Mouse (Mus musculus) cerebellum, adult (tissue): ENCODE results near the gene Soga1.

ENCODE experiments used
- ATAC-seq: cut with Nextera tagmentation; 2 replicates; pipeline ENCODE4 v1.9.2; 2017; ENCODE audit warnings: mild to moderate bottlenecking, moderate library complexity, mixed read lengths; ENCODE audit not compliant: insufficient number of reproducible peaks, low FRiP score, low TSS enrichment

Soga1 gene

GRCm38 (mm10) chr2:157065879-157066226 is 13.2 kb downstream of the Soga1 start:
- ATAC-seq = no peak

DNA sequence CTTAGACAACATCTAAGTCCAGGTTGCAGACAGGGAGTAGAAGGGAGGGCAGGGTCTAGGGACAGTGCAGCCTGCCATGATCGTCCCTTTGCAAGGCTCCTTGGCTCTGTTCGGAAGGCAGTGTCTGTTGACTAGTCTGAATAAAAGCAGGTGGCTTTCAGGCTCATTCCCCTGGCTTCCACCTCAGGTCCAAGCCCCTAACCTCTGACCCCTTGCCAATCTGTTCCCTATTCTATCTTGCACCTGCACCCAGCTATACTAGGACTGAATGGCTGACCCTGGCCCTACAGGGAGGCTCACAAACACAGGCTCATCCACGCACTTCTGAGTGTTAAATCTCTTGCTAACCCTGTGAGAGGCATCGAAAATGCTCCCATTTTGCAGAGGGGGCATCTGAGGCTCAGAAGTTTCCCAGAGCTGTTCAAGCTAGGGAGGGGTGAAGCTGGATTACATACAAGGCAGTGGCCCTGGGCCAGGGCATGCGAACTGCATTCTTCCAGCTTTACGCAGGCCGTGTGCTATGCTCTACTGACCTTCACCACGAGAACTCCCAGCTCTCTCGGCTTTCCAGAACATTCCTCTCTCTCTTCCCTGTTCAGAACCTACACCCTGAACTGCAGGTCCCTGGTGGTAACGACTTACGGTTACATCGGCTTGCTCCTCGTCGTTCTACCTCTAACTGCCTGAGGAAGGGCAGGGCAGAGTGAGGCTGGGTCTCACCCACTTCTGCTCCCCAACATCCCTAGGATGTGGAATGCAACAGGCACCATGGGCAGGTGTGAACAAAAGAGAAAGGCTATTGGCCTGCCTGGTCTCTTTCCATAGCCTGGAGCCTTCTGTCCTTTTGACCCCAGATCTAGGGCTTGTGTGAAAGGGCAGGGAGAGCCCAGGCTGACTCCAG is 13.8 kb downstream of the Soga1 start:
- ATAC-seq = no peak

GRCm38 (mm10) chr2:157064136-157064535 is 14.9 kb downstream of the Soga1 start:
- ATAC-seq = no peak

- ATAC-seq = 0 out of 2 replicates have a peak, but pooled peaks have one; percentile 9
These were observed 15.8 kb downstream of the Soga1 start for GRCm38 (mm10) chr2:157063241-157063700.

GRCm38 (mm10) chr2:157060557-157061305 is 18.3 kb downstream of the Soga1 start:
- peak; percentile 73 for ATAC-seq

DNA sequence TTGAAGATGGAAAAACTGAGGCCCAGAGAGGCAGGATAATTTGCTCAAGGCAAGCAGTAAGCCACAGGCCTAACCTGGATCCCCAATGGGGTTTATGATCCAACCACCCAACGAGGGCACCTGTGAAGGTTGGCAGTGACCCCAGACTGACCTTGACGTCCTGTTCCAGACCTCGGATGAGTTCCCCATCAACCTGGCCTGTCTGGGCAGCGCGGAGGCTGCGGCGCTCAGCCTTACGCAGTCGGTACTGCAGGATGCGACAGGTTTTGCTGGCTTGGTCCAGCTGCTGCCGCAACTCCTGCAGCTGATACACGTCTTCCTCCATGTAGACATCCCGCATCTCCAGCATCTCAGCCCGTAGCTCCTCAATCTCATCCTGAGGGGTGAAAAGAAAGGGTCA is 19.0 kb downstream of the Soga1 start:
- no peak for ATAC-seq

GRCm38 (mm10) chr2:157059166-157059565 is 19.9 kb downstream of the Soga1 start:
- no peak for ATAC-seq

DNA sequence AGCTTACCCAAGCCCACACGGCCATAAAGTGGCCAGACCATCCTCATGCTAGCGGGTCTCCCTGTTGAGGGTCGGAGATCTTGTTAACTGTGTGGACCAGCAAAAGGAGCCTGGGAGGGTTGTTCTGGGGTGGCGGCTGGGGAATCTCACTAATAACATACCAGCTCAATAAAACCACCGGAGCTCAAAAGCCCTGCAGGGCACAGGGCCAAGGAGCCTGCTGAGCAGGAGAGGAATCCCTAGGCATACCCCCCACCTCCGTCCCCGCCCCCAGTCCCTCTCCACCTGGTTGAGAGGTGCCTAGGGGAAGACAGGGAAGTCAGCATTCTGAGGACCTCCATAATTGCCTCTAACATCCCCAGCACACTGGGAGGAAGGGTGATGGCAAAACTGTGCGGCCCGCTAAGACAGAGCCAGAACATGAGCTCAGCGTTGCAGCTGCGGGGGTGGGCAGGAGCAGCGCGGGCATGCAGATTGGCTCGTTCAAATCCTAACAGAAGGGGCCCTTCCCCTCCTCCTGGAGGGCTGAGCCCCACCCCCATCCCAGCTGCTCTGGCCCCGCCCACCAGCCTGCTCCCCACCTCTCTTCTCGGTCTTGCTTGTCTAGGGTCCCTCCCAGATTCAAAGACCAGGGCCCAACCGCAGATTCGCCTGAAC is 20.6 kb downstream of the Soga1 start:
- no peak for ATAC-seq

DNA sequence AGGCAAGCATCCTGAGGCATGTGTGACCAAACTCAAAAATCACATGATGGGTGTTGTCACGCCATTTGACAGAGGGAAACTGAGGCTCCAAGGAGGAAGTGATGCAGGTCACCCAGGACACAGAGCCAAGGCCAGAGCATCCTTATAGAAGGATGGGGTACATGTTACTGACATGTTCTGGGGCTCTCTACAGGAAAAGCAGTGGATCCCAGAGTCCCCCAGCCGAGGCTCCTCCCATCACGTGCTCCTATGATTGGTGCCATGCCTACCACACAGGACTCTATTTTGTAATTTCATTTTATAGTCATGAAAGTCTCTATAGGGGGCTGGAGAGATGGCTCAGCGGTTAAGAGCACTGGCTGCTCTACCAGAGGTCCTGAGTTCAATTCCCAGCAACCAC is 21.3 kb downstream of the Soga1 start:
- ATAC-seq = no peak

GRCm38 (mm10) chr2:157057186-157057585 is 21.9 kb downstream of the Soga1 start:
- no peak for ATAC-seq

GRCm38 (mm10) chr2:157055721-157056120 is 23.3 kb downstream of the Soga1 start:
- ATAC-seq = no peak

- 0 out of 2 replicates have a peak, but pooled peaks have one; percentile 6 for ATAC-seq
These were observed 24.2 kb downstream of the Soga1 start for GRCm38 (mm10) chr2:157054816-157055215.

DNA sequence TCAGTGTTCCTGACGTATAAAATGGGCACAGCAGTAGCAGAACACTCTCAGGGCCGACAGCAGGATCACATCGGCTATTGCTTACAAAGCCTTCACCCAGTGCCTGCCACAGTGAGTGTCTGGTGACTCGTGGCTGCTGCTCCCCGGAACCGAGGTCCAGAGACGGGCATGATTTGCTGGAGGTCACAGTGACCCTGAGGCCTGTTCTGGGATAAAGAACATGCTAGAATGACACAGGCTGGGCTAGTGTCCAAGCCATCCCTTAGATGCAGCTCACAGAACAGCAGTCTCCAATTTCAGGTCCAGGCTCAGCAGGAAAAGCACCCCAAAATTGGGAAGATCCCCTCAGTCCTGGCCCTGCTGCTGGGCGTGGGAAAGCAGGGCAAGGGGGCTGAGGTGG is 24.8 kb downstream of the Soga1 start:
- no peak for ATAC-seq

DNA sequence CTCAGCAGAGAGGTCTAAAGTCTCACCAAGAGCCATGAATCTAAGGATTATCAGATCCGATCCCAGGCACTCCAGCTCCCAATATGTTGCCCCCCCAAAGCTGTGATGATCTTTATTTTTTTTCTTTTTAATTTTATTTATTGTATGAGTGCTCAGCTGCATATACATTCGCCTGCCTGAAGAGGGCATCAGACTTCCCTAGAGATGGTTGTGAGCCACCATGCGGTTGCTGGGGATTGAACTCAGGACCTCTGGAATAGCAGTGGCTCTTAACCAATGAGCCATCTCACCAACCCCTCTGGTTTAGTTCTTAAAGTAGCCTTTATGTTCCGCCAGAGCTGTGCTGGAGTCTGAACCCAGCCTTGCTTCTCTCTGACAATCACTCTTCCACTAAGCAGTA is 25.3 kb downstream of the Soga1 start:
- no peak for ATAC-seq

DNA sequence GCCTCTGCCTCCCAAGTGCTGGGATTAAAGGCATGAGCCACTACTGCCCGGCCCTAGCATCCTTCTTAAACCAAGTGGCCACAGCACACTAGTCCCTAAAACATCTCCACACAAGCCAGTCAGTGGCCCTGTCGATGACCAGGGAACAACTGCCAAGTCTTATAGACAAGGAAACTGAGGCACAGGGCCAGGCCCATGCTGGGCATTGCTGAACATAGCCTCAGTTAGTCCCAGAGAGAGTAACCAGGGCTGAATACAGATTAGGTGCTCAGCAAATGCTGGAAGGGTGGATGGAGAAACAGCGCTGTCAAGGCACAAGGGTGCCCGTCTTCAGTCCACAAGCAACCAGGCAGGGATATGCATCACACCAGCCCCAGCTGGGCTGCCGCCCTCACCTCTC is 25.9 kb downstream of the Soga1 start:
- ATAC-seq = no peak

GRCm38 (mm10) chr2:157052448-157052847 is 26.6 kb downstream of the Soga1 start:
- ATAC-seq = no peak

GRCm38 (mm10) chr2:157049831-157050243 is 29.2 kb downstream of the Soga1 start:
- ATAC-seq = no peak

DNA sequence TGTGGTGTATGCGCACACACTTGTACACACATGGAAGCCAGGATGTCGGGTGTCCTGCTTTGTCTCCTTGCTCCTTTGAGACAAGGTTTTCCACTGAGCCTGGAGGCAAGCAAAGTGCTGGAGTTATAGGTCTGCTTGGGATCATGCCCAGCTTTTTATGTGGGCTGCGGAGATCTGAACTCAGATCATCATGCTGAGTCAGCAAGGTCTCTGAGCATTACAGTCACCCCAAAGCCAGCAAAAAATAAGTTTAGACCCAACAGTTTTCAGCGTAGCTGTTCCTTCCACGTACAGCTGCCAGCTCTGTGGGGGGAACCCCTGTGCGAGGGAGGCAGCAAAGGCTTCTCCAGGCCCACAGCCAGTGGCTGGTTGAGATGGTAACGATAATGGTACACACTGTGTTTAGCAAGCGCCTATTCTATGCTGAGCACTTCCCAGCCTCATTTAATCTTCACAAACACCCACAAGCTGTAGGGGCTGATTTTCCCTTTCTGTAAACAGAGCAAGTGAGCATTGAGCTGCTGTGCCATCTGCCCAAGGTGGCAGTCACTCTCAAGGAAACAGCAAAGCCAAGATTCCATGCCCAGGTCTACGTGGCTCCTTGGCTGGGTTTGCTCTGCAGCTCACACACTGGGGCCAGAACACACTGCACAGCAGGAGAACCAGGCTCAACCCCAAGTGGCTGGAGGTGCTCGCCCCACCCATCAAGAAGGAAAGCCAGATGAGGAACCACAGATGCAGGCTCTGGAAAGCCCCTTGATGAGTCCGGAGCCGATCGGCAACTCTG is 30.5 kb downstream of the Soga1 start:
- ATAC-seq = peak; percentile 41

DNA sequence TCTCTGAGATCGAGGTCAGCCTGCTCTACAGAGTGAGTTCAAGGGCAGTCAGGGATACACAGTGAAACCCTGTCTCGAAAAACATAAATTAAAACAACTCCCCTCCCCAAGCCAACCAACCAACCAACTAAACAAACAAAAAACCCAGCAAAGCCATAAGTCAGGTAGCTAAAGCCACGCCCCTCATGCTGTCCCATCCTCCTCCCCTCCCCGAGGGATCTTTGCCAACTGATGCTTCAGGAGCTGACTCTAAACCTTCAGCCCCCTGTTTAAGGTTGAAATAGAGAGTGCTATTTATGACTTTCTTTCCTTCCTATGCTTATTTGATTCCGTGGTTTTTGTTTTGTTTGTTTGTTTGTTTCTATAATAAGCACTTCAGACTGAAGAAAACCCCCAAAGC is 32.1 kb downstream of the Soga1 start:
- no peak for ATAC-seq

DNA sequence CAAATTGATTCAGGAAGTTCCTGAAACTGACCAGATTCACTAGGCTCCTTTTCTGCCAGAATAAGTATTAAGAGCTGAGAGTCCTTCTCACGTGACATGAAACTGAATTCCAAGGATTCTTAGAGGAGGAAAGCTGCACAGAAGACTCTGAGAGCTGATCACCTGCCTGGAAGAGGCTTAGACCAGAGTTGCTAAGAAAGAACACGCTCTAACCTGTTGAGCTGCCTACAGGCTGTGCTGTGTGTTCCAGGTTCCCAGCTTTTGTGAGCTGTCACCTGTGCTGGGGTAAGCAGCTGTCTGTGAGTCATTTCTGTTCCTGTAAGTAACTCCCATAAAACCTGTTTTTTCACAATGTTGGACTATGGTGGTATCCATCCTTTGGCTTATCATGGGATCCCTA is 33.1 kb downstream of the Soga1 start:
- no peak for ATAC-seq
